Mouse (Mus musculus): ENCODE data around the gene Itm2c. TPM values are rescaled to one million over a fixed set of nuclear protein-coding genes. Genes with fewer than 3 reads are reported as not detected.

Gene Itm2c
- polyA plus RNA-seq, 1 experiment from 2014 or later = 131 TPM

DNA sequence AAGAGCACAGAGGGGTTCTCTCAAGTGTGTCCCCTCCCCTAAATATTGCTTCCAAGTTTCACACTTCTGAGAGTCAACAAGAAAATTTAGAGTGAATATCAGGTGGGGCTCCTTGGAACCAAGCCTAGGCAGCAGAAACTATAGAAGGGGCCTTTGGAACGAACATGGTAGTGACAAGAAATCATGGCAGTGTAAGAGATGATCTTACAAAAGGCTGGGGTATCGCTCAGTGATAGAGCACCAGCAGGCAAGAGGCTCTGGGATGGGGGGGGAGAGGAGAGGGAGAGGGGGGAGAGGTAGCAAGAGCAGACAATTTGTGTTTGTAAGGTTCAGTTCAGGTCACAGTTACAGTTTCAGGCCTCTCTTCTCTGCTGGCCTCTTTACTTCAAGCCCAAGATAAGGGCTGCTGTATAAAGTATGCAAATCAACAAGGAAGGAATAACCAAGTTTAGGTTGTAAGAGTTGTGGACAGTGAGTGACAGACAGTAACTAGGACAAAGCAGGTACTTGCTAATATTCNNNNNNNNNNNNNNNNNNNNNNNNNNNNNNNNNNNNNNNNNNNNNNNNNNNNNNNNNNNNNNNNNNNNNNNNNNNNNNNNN is 55.1 kb downstream of the Itm2c start:
- ATAC-seq (ENCODE audit: low FRiP score, low read depth) = no peak
- H3K4me3 ChIP-seq = no peak overlapping the region
- no peaks in the 10 kb centered on the region for H3K9me3 ChIP-seq
- H3K27me3 ChIP-seq (replicated peaks) = no peaks in the 10 kb centered on the region
- no peak overlapping the region for H3K9ac ChIP-seq
- no peak overlapping the region for H3K27ac ChIP-seq
- H3K4me2 ChIP-seq (replicated peaks) = no peak overlapping the region
- WGBS = 88% methylated on average over 2 of the region's 2 CpGs
- no peaks in the 10 kb centered on the region for H3K4me1 ChIP-seq
- no peaks in the 10 kb centered on the region for H3K36me3 ChIP-seq

GRCm38 (mm10) chr1:85955150-85955549 is 61.1 kb downstream of the Itm2c start:
- Histone ChIP-seq H3K4me3 (no peak overlapping the region), H3K4me1 (no peaks in the 10 kb centered on the region), H3K9me3 (no peaks in the 10 kb centered on the region), H3K27ac (no peak overlapping the region), H3K9ac (no peak overlapping the region), H3K27me3 (replicated peaks) (no peaks in the 10 kb centered on the region), H3K36me3 (no peaks in the 10 kb centered on the region), H3K4me2 (replicated peaks) (no peak overlapping the region)
- ATAC-seq (ENCODE audit: low FRiP score, low read depth) = no peak
- 81% methylated on average over 3 of the region's 3 CpGs for WGBS

DNA sequence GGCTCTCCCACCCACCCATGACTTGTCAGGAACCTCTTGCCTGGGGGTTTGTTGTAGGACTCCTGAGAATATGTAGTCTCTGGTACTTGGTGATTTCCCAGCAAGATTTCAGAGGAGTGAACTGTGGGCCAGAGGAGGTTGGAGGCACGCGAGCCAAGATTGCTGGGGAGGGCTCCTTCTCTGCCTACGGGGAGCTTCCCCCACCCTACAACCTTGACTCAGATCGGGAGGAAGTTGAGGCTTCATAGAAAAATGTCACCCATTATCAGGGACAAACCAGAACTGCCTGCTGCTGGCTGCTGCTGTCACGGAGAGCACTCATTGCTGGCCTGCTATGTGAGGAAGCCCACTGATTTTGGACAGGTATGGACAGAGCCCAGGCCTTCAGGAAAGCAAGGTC is 63.2 kb downstream of the Itm2c start:
- no peaks in the 10 kb centered on the region for H3K4me1 ChIP-seq
- H3K4me2 ChIP-seq (replicated peaks) = no peak overlapping the region
- no peak overlapping the region for H3K9ac ChIP-seq
- ATAC-seq (ENCODE audit: low FRiP score, low read depth) = no peak
- H3K36me3 ChIP-seq = no peaks in the 10 kb centered on the region
- 82% methylated on average over 5 of the region's 5 CpGs for WGBS
- H3K27me3 ChIP-seq (replicated peaks) = no peaks in the 10 kb centered on the region
- H3K9me3 ChIP-seq = no peaks in the 10 kb centered on the region
- no peak overlapping the region for H3K4me3 ChIP-seq
- no peak overlapping the region for H3K27ac ChIP-seq

DNA sequence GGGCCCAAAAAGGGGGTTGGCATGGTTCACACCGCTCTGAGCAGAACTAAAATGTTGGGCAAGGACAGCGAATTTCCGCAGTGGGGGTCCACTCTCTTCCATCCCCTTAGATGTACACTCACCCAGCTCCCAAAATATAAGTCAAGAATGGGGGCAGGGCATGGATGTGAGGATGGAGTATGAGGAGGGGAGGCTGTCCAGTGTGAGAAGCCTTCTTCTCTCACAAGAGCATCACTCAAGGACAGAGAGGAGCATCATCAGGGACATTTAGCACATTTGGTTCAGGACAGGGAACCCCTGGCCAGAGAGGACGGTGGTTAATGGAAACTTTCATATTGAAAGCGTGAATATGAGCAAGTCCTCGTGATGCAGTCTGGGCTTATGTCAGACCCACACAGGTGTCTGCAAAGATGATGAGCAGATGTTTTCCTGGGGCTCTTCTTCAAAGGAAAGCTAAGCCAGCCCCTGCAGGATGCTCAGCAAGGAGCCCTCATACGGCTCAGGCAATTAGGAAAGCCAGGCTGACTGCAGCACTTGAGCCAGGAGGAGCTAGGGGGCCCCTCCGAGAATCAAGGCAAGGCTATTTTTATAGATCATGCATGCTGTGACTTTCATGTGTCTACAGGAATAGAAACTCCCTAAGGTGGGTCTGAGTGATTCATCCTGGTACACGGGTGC is 64.0 kb downstream of the Itm2c start:
- 53% methylated on average over 9 of the region's 9 CpGs for WGBS
- Histone ChIP-seq H3K9me3 (no peaks in the 10 kb centered on the region), H3K27me3 (replicated peaks) (no peaks in the 10 kb centered on the region), H3K4me2 (replicated peaks) (no peak overlapping the region), H3K9ac (no peak overlapping the region), H3K4me3 (no peak overlapping the region), H3K27ac (no peak overlapping the region), H3K4me1 (no peaks in the 10 kb centered on the region), H3K36me3 (no peaks in the 10 kb centered on the region)
- ATAC-seq (ENCODE audit: low FRiP score, low read depth) = no peak

Other genes with a start within 250 kb of the Itm2c start
- 0.47 and 0.57 TPM in 2 replicates for gene Sp100, start 244.3 kb upstream of the Itm2c start, polyA plus RNA-seq (2016; fragmentation: Nextera tagmentation; extraction: Ambion mirVana)
- 0.40 and 1.3 TPM in 2 replicates for gene A630001G21Rik, start 115.6 kb upstream of the Itm2c start, polyA plus RNA-seq (2016; fragmentation: Nextera tagmentation; extraction: Ambion mirVana)
- gene Cab39, start 100.8 kb upstream of the Itm2c start, polyA plus RNA-seq (2016; fragmentation: Nextera tagmentation; extraction: Ambion mirVana) = 71.7 and 81.3 TPM in 2 replicates
- 1.0 and 1.6 TPM in 2 replicates for gene 4933407L21Rik, start 34.2 kb downstream of the Itm2c start, polyA plus RNA-seq (2016; fragmentation: Nextera tagmentation; extraction: Ambion mirVana)
- 0.08 TPM in 1 of 2 replicates, not detected in the other for gene Gpr55, start 66.7 kb downstream of the Itm2c start, polyA plus RNA-seq (2016; fragmentation: Nextera tagmentation; extraction: Ambion mirVana)
- not detected in 2 replicates for gene Spata3, start 122.5 kb downstream of the Itm2c start, polyA plus RNA-seq (2016; fragmentation: Nextera tagmentation; extraction: Ambion mirVana)
- gene 2810459M11Rik, start 151.6 kb downstream of the Itm2c start, polyA plus RNA-seq (2016; fragmentation: Nextera tagmentation; extraction: Ambion mirVana) = 1.1 and 1.6 TPM in 2 replicates
- gene Psmd1, start 170.1 kb downstream of the Itm2c start, polyA plus RNA-seq (2016; fragmentation: Nextera tagmentation; extraction: Ambion mirVana) = 194 and 210 TPM in 2 replicates
- 0.27 and 0.42 TPM in 2 replicates for gene Htr2b, start 217.7 kb downstream of the Itm2c start, polyA plus RNA-seq (2016; fragmentation: Nextera tagmentation; extraction: Ambion mirVana)
- not detected in 2 replicates for gene Gm21972, start 239.4 kb downstream of the Itm2c start, polyA plus RNA-seq (2016; fragmentation: Nextera tagmentation; extraction: Ambion mirVana)

Data from neural tube, embryonic 12.5 days (tissue).